Mouse (Mus musculus) monocyte, adult 5-6 weeks (primary cell): Measurements from ENCODE around the gene Asna1. TPM values are rescaled to one million over a fixed set of nuclear protein-coding genes. Genes with fewer than 3 reads are reported as not detected.

Experiments
- ATAC-seq: fragments of 153-309, 156-312 bp; replicated peaks from 2 replicates; pipeline ENCODE4 v1.8.0; 2017; ENCODE audit warnings: mild to moderate bottlenecking; ENCODE audit not compliant: low TSS enrichment, insufficient number of reproducible peaks, severe bottlenecking, poor library complexity, low FRiP score
- total RNA-seq: library from RNA; stranded (forward); fragments of 200-1000, 200-491, 200-594 nt; gene quantifications from 3 replicates; pipeline ENCODE4 v1.2.3, GENCODE M21; 2017

The Asna1 gene
- total RNA-seq, 1 experiment from 2014 or later, result 47.3 TPM

DNA sequence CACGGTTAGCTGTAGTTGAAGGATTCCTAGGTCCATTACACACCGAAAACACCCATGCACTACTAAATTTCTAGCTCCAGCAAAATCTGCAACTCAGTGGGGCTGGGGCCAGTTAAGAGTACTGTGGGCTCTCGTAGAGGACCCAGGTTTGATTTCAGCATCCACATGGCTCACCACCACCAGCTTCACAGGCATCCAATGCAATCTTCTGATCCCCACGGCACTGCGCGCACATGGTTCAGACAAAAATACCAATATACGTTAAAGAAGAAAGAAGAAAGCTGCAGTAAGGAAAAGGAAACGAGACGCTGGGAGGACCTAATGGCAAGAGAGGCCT, 11.3 kb upstream of the Asna1 start:
- no peak for ATAC-seq

DNA sequence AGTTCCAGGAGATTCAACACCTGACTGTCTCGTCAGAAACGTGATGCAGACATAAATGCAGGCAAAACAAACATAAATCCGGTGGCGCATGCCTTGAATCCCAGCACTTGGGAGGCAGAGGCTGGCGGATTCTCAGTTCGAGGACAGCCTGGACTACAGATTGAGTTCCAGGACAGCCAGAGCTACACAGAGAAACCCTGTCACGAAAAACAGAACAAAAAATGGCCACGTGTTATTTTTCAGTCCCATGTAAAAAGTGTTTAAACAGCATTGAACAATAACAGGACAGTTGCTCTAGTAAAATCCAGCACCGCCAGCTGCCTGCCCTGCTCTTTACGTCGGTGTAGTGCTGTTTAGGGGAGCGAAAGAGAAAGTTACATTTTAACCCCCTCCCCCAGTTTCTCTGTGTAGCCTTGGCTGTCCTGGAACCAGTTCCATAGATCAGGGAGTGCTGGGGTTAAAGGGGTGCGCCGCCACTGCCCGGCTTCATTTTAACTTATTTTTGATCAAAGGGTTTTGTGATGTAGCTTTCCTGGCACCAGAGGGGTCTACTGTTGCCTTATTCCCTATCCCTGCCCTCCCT, 10.7 kb upstream of the Asna1 start:
- no peak for ATAC-seq

DNA sequence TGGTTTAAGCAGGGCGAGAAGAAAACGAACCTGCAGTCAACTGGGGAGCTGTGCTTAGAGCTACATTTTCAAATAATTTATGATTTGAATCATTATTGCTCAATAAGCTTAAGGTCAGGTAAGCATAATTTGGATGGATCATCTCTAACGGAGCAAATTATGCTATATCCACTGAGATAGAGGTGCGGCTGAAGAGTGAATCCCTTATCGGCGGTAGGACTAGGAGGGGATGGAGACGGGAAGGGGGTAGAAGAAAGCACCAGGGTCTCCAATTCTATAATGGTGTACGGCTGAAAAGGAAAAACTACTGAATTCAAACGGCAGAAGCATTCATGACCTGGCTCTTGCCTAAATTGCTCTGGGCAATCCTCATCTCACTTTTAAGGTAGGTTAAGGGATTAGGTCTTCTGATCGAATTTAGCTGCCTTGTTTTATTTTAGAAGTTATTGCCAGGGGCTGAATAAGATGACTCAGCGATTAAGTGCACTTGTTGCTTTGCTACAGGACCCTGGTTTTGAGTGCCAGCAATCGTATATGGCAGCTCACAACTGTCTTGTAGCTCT, 10.2 kb upstream of the Asna1 start:
- ATAC-seq, result no peak

DNA sequence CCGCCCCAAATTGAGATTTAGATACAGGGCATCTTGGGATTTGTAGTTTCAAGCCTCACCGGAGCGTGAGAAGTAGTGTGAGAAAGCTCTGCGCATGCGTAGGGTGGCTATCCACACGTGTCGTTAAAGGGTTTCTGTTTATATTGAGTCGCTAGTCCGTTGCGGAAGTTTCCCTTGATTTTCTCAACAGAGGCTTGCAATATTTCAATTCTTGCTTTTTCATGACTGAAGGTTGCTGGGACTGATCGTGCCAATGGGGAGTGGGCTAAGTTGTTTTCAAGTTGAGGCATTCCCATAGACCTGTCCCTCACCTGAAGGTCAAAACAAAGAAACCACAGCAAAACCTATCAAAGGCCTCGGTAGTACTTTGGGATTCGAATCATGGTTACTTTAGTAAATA, 9.7 kb upstream of the Asna1 start:
- peak; percentile 62; the same call in 1 of the 2 replicates for ATAC-seq

DNA sequence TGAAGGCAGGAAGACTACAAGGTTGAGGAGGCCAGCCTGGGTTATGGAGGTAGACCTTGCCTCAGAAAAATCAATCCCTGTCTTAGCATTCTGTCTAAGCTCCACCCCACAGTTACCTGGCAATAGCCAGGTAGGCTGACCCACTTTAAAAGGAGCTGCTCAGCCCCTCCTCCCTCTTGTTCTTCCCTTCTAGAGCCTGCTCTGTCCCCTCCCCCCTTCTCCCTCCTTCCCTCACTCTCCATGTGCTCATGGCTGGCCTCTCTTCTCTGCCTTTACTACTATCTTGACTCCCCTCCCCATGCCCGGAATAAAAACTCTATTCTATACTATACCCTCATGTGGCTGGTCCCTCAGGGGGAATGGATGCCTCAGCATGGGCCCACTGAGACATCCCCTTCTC, 8.8 kb upstream of the Asna1 start:
- no peak for ATAC-seq

DNA sequence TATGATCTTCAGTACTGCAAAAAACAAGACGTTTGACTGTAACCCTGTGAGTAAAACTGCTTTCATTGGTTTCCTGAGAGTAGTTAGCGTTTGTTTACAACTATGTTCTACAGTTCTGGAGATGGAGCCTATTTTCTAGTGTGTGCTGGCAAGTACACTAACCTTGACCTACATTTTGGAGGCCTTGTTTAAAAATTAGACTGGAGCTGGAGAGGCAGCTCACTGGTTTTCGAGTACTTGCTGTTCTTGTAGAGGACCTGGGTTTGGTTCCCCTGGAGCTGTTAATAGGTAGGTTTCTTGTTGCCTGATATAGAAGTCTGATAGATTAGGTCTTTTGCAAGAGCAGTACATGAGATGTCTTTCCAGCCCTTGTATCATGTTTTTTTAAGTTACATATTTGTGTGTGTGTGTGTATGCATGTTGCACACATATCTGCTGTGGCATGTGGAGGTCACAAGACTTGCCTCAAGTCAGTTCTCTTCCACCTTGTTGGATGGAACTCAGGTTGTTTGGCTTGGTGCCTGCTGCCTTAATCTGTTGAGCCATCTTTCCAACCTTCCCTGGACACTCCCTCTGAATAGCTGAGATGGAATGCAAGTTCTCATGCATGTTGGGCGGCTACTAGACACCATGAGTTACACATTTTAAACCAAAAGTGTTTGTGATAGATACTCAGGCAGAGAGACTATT, 7.7 kb upstream of the Asna1 start:
- ATAC-seq, result no peak

DNA sequence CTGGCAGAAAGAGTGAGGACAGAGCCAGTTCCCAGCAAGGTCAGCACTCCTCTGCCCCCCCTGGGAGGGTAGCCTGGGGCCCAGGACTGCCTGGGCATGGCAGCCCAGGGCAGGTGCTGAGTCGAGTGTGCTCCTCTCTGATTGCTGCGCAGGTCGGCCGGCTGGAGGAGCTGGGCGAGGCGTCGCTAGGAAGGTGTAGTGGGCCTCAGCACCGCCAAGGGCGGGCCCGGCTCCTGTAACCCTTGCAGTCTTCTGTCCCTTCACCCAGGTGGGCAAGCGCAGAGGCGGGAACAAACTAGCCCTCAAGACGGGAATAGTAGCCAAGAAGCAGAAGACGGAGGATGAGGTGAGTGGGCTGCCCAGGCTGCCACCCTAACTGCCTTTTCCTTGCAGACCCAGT, 4.2 kb upstream of the Asna1 start:
- ATAC-seq, result no peak

DNA sequence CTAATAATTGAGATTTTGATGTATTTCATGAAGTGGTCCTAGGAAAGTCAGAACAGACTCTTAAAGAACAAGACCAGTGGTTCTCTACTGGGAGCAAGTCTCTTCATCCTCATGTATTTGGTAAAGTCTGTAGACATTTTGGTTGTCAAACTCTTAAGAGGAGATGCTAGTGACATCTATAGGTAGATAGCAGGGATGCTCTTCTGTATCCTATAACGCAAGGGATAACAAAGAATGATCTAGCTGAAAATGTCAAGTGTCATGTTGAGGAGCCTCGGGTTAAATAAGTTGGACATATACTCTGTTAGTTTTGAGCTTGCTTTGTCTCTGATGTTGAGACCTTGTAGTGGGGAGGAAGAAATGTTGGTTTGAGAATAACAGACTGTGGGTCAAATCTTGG, 2.8 kb upstream of the Asna1 start:
- no peak for ATAC-seq

DNA sequence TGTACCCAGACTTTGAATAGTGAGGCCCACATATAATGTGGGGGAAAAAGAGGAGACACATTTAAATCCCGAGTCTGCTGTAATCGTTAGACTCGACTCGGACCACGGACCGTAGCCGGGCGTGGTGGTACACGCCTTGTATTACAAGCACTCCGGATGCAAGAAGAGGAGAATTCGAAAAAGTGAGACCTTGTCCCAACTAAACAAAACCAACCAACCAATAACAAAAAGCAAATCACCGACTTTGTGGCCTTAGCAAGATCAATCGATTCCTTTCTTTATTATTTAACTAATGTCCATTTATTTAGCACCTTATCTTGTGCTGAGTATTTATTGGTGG, 2.4 kb upstream of the Asna1 start:
- ATAC-seq, result no peak

DNA sequence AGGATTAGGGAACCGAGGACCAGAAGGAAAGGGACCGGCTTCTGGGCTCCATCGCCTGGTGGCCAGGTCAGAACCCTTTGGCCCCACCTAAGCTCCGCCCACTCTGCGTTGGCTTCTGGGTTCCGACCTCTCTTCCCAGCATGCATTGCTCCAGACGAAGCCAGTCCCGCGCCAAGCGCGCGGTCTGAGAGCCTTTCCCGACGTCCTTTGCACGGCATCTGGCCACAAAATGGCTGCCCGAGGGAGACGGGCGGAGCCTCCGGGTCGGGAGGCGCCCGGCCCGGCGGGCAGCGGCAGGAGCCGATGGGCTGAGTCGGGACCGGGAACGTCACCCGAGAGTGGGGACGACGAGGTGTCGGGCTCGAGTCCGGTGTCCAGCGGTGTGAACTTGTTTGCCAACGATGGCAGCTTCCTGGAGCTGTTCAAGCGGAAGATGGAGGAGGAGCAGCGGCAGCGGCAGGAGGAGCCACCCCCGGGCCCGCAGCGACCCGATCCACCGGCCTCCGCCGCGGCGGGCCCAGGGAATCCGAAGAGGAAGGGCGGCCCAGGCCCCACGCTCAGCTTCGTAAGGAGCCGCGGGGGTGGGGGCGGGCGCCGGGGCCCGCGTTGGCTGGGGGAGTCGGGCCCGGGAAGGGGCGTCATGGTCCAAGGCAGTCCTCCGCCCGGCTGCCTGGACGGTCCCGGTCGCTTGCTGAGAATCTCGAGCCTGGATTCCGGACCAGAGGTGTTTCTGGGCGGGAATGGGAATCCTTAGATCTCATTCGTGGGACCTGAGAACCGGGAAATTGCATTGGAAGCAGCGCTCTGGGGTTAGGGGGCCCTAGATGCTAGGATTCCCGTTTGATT, 1.8 kb upstream of the Asna1 start, which contains the start of gene Trir:
Gene Trir, plus strand, starts transcription at position 154 of the 846 bp plus-strand sequence.
- ATAC-seq, result peak; percentile 88

DNA sequence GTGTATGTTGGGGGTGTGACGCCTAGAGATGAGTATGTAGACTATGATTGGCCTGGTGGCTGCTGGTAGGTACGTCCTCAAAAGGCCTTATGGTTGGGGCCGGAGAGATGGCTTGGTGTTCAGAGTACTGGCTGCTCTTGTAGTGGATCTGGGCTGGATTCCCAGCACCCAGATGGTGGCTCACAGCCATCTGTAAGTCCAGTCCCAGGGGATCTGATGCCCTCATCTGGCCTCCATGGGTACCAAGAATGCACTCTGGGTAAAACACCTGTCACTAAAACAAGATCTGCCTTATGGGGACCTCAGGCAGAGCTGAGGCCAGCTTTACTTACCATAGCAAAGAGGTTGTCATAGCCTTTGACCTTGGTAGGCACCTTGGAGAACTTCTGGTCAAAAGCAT, 1.2 kb downstream of the Asna1 start:
- no peak for ATAC-seq

DNA sequence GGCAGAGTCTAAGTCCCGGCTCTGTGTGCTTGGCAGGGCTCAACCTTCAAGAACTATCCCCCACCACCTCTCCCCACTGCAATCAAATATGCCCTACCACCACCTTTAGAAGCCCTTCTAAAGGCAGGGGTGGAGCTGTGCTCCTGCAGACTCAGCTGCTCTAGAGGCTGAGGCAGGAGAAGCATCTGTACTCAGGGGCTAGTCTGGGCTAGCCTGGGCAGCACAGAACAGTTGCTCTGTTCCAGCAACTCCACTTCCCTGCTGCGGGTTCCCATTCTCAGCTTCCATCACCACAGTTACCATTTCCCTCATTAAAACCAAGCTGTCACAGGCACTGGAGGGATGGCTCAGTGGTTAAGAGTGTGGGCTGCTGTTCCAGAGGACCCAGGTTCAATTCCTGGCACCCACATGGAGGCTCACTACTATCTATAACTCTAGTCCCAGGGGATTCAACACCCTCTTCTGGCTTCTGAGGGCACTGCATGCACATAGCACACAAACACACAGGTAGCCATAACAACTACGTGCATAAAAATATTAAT, 3.5 kb downstream of the Asna1 start:
- no peak for ATAC-seq

DNA sequence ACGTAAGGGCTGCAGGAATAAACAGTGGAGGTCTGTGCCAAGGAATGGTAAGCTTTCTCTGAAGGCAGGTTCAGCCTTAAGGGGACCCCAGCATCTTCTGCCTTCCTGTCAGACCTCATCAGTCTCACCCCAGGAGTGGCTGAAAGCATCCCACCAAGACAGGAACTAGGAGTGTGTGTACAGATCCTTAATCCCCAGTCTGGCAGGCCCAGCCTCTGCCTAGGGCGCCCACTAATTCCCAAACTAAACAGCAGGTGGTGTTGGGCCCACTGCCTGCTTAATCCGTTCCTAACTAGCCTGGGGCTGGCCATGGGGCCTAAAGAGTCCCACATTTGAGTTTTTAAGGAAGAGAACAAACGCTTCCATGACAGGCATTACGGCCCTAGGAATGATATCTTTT, 7.9 kb downstream of the Asna1 start:
- ATAC-seq, result no peak

DNA sequence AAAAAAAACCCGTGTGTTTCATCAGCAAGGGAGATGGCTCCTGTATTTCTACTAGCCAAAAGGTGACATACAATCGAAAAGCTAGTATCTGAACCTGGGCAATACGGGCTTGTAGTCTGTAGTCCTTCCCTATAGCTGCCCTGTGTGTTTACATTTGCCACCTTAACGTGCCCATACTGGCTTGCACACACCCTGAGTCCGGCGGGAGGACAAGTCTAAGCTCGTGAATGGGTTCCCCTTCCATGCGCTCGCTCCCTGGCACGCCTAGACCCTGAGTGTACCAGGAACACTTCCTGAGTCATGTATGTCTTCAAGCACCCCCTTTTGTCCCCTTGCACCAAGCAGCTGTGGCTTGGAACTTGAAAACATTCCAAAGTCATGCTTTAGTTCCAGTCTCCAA, 8.4 kb downstream of the Asna1 start:
- no peak for ATAC-seq

DNA sequence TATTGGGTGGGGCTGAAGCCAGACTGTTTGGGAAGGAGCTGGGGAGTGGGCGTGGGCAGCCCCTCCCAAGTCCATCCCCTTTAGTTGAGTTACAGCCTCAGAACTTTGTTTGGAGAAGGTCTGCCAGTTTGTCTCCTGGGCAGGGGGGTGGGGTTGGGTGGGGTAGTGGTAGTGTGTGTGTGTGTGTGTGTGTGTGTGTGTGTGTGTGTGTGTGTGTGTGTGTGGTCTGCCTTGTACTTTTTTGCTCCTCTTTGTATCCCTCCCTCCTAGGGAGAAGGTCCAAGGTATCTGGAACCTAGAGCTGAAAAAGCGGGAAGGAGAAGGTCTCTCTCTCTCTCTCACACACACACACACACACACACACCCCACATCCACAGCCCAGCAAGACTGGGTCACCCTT, 10.7 kb downstream of the Asna1 start, which contains the start of gene Best2:
Gene Best2, minus strand, starts transcription at position 101 of the 400 bp plus-strand sequence.
- no peak for ATAC-seq

DNA sequence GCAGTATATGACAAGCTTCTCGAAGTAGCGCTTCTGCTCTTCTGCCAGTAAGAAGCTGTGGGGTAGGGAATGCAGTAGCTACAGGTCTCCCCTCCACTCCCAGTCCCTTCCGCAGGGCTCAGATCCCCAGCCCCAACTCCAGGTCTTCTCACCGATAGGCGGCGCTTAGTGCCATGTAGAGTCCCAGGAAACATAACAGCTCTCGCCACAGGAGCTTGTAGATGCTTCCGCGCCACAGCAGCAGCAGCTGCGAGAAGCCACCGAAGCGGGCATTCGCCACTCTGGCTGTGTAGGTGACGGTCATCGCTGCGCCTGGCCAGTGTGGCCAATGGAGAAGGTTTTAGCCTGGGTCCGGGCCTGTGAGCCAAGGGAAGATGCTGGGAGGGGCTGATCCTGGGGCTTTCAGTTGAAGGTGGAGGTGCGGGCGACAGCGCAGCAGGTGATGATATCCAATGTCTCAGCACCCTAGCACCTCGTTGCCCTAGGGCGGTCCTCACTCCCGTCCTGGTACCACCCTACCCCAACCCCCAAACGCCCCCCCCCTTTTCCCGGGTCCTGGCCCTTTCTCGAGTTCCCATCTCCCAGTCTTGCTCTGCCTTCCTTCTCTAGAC, 11.7 kb downstream of the Asna1 start:
- peak; percentile 74 for ATAC-seq

DNA sequence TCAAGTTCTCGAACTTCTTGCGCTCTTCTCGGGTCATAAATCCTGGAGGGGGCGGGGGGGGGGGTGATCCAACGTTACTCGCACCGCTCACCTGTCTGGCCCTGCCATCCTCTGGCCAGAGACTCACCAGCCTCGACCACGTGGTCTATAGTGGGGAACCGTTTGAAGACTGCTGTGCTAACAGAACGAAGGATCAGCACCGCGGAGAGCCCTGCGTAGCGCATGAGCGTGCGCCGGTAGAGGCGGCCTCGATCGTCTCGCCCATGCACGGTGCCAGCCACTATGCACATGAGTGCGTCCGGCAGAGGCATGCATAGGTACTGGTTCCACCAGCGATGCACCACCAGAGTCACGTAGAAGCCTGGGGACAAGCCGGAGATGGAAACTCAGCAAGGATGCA, 13.8 kb downstream of the Asna1 start:
- ATAC-seq, result no peak

DNA sequence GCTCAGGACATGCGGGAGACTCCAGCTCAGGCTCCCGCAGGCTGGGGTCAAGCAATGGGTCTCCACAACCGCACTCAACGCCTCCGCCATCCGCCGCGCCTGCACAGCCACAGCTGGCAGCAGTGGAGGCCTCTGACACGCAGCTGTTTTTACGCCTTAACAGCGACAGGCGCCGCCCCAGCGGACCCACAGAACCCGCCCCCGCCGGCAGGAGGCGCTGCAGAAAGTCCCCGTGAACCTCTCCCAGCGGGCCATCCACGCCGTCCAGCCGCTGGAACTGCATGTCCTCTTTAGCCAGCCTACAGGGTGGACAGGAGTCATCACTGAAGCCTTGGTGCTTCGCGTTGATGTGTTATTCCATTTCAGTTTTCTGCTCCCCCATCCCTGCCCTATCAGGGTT, 17.4 kb downstream of the Asna1 start:
- ATAC-seq, result no peak

DNA sequence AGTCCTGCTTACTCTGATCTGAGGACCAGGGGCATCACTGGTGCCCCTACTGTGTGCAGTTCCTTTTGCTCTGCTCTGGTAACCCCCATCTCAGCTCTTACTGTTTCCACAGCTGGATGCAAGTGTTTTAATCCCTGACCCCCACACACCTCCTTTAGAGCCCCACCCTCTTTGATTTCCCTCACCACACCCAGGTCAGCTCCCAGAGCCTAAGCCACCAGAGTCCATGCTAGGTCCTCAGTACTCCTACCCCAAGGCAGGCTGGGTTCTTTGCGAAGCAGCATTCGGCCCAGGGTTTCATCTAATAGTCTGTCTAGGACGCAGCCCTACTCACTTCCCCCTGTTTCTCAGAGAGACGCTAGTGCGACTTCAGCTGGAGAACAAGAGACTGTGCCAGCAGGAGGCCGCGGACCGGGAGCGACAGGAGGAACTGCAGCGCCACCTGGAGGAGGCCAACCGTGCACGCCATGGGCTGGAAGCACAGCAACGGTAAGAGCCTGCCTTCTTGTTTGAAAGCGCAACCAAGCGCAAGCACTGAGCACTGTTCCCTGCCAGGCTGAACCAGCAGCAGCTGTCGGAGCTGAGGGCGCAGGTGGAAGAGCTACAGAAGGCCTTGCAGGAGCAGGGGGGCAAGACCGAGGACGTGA, 27.3 kb downstream of the Asna1 start:
- ATAC-seq, result peak; percentile 92
